8 mouse cellular contexts compared by ENCODE assay signal in the genomic region with DNA sequence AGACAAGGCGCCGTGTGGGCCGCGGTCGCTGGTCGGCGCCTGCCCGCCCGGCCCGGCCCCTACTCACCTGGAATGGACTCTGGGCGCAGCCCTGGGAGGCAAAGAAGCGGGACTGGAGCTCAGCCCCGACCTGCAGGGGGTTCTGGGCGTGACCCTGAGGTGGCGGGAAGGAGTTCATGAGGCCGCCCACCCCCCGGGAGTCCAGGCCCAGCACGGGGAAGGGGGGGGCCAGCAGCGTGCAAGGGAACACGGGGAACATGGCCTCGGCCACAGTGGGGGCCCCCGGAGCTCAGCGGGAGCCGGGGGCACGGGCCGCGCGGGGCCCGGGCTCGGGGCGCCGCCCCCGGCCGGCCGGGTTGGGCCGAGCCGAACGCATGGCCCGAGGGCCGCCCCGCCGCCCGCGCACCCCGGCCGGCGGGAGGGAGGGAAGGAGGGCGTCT. TPM values are rescaled to one million over a fixed set of nuclear protein-coding genes. Genes with fewer than 3 reads are reported as not detected.
A peak's percentile ranks its signal among the peaks of the same experiment; 100 is the strongest.
DNase-seq lines count a peak whose midpoint lies in the region; ATAC-seq and TF ChIP-seq lines count a peak whose summit lies in the region.

No protein-coding gene starts in this region.

- peak overlapping the region; percentile 95 for H3K4me3 ChIP-seq in gastrocnemius, adult 2 months
- H3K4me3 ChIP-seq in liver, embryonic 11.5 days (ENCODE audit: low read depth, low read length) = peak overlapping the region; percentile 99

- DNase-seq in monocyte, adult 2 months (ENCODE audit: low read depth in 1 of 2, low spot score in 2 of 2) = peak; percentile 18 to 34
- DNase-seq in cerebellum, adult 8-10 months = peak; percentile 77
- peak; percentile 74 for DNase-seq in gastrocnemius, adult 2 months
- DNase-seq in liver, embryonic 11.5 days (ENCODE audit: low spot score) = peak; percentile 85
- DNase-seq in naive thymus-derived CD4-positive, alpha-beta T cell, adult 2 months (ENCODE audit: low read depth) = peak; percentile 76
- peak; percentile 73 for DNase-seq in thymus, postnatal 0 days (ENCODE audit: low spot score)

- no peak for TF ChIP-seq CTCF in gastrocnemius, adult 2 months (IDR thresholded peaks at IDR 0.05)

- intact Hi-C loops in gastrocnemius, adult 2 months (cut with DNase I) = loop anchor here (5.0 to 10.0 kb wide), 4 partner anchors 76 to 271 kb away; a partner anchor contains a TSS

- under 1% methylated on average over 32 of the region's 48 CpGs for WGBS in liver, embryonic 11.5 days

- peaks cover 47% of the 10 kb centered on the region for H3K4me1 ChIP-seq in liver, embryonic 11.5 days (replicated peaks; ENCODE audit: control insufficient read depth, insufficient read depth, low read length)

- peak overlapping the region; percentile 99 for H3K4me2 ChIP-seq in liver, embryonic 11.5 days

- H3K9ac ChIP-seq in liver, embryonic 11.5 days (ENCODE audit: low read depth, low read length) = peak overlapping the region; percentile 100

- H3K27ac ChIP-seq in gastrocnemius, adult 2 months = peak overlapping the region; percentile 94
- H3K27ac ChIP-seq in liver, embryonic 11.5 days (ENCODE audit: low read depth, low read length) = peak overlapping the region; percentile 100

- H3K9me3 ChIP-seq in liver, embryonic 11.5 days (ENCODE audit: control insufficient read depth, low read length) = no peaks in the 10 kb centered on the region

- no peak for ATAC-seq in monocyte, adult 5-6 weeks (replicated peaks; ENCODE audit: insufficient number of reproducible peaks, low FRiP score, low TSS enrichment, poor library complexity, severe bottlenecking)
- ATAC-seq in inflammation-experienced regulatory T-cells, adult 6 months = peak; percentile 15
- ATAC-seq in liver, embryonic 11.5 days (replicated peaks; ENCODE audit: low FRiP score) = peak; percentile 46

- H3K36me3 ChIP-seq in liver, embryonic 11.5 days (ENCODE audit: control insufficient read depth, insufficient read depth, low read length) = peaks cover 48% of the 10 kb centered on the region

- H3K27me3 ChIP-seq in liver, embryonic 11.5 days (replicated peaks; ENCODE audit: control insufficient read depth, insufficient read depth, low read length) = no peaks in the 10 kb centered on the region

RNA-seq across cellular contexts. Expression of a gene that starts 0.7 kb away (rescaled TPM):
- 16.7 to 36.3 TPM (median 30.1 TPM) in 3 replicates for total RNA-seq in monocyte, adult 5-6 weeks (2017)
- total RNA-seq in gastrocnemius, adult 2 months (2021) = 10 to 100 TPM; 74.5 to 79.0 TPM
- 10 to 100 TPM; 18.6 to 22.4 (median 21.4) TPM for polyA plus RNA-seq in inflammation-experienced regulatory T-cells, adult 6 months (2017; shearing (Covaris generic))
- 90.8 and 98.8 TPM in 2 replicates for polyA plus RNA-seq in liver, embryonic 11.5 days (2014; fragmentation: Nextera tagmentation; extraction: Ambion mirVana)
- 111 and 132 TPM in 2 replicates for polyA plus RNA-seq in thymus, postnatal 0 days (2015; fragmentation: Nextera tagmentation; extraction: Ambion mirVana)

RNA-seq across cellular contexts. Expression of a gene that starts 5.2 kb away (rescaled TPM):
- total RNA-seq in monocyte, adult 5-6 weeks (2017) = not detected in 3 replicates
- under 1 TPM; 0.14 to 0.61 TPM for total RNA-seq in gastrocnemius, adult 2 months (2021)
- 1 to 10 TPM in 1 of 3 experiments, under 1 TPM in 1, not detected in 1; 0.97 to 1.1 TPM for polyA plus RNA-seq in inflammation-experienced regulatory T-cells, adult 6 months (2017; shearing (Covaris generic))
- polyA plus RNA-seq in liver, embryonic 11.5 days (2014; fragmentation: Nextera tagmentation; extraction: Ambion mirVana) = 4.5 and 5.4 TPM in 2 replicates
- 0.57 and 0.69 TPM in 2 replicates for polyA plus RNA-seq in thymus, postnatal 0 days (2015; fragmentation: Nextera tagmentation; extraction: Ambion mirVana)

RNA-seq across cellular contexts. Expression of a gene that starts 5.3 kb away (rescaled TPM):
- total RNA-seq in monocyte, adult 5-6 weeks (2017) = 6.4 to 36.5 TPM (median 36.3 TPM) in 3 replicates
- 10 to 100 TPM; 19.4 to 21.7 TPM for total RNA-seq in gastrocnemius, adult 2 months (2021)
- polyA plus RNA-seq in inflammation-experienced regulatory T-cells, adult 6 months (2017; shearing (Covaris generic)) = 10 to 100 TPM; 42.5 to 62.2 (median 46.4) TPM
- polyA plus RNA-seq in liver, embryonic 11.5 days (2014; fragmentation: Nextera tagmentation; extraction: Ambion mirVana) = 19.8 and 52.9 TPM in 2 replicates
- polyA plus RNA-seq in thymus, postnatal 0 days (2015; fragmentation: Nextera tagmentation; extraction: Ambion mirVana) = 57.8 and 80.0 TPM in 2 replicates

RNA-seq across cellular contexts. Expression of a gene that starts 9.0 kb away (rescaled TPM):
- total RNA-seq in monocyte, adult 5-6 weeks (2017) = 3.8 to 52.6 TPM (median 4.4 TPM) in 3 replicates
- total RNA-seq in gastrocnemius, adult 2 months (2021) = 1 to 10 TPM in 1 of 2 experiments, not detected in 1; 2.4 TPM
- polyA plus RNA-seq in inflammation-experienced regulatory T-cells, adult 6 months (2017; shearing (Covaris generic)) = 10 to 100 TPM; 34.7 to 44.5 (median 42.6) TPM
- 45.6 and 75.0 TPM in 2 replicates for polyA plus RNA-seq in liver, embryonic 11.5 days (2014; fragmentation: Nextera tagmentation; extraction: Ambion mirVana)
- polyA plus RNA-seq in thymus, postnatal 0 days (2015; fragmentation: Nextera tagmentation; extraction: Ambion mirVana) = 51.8 and 100 TPM in 2 replicates

RNA-seq across cellular contexts. Expression of a gene that starts 9.9 kb away (rescaled TPM):
- total RNA-seq in monocyte, adult 5-6 weeks (2017) = 2.9 to 7.8 TPM (median 5.2 TPM) in 3 replicates
- total RNA-seq in gastrocnemius, adult 2 months (2021) = not detected
- polyA plus RNA-seq in inflammation-experienced regulatory T-cells, adult 6 months (2017; shearing (Covaris generic)) = not detected
- polyA plus RNA-seq in liver, embryonic 11.5 days (2014; fragmentation: Nextera tagmentation; extraction: Ambion mirVana) = 0.41 TPM in 1 of 2 replicates, not detected in the other
- polyA plus RNA-seq in thymus, postnatal 0 days (2015; fragmentation: Nextera tagmentation; extraction: Ambion mirVana) = 0.60 and 1.2 TPM in 2 replicates

Comparison
In these comparisons a context has a peak if more than half of its experiments do, and no peak if none do; other contexts are left out.
1. DNase-seq: peak in every context shown above with its lines; median percentile 85 in liver, embryonic 11.5 days; 77 in cerebellum, adult 8-10 months; 76 in naive thymus-derived CD4-positive, alpha-beta T cell, adult 2 months; 74 in gastrocnemius, adult 2 months; 73 in thymus, postnatal 0 days; 26 in monocyte, adult 2 months.